Mouse (Mus musculus) embryonic stem cell, embryonic (primary cell): ENCODE data around the gene Mbl1.

Experiments
- CTCF ChIA-PET, 4 experiments: fragments of 300-600 bp in 2 of 4; fragments of 350-600 bp in 2 of 4; sonication (Branson Sonifier 250); formaldehyde crosslinking; loops; one replicate each; lab custom pipeline; 2022; ENCODE audit warnings: inconsistent platforms in 2 of 4; lab: Charles Lee
- POLR2A ChIA-PET, 4 experiments: fragments of 300-600 bp in 2 of 4; fragments of 350-600 bp in 2 of 4; sonication (Branson Sonifier 250); formaldehyde crosslinking; loops; one replicate each; lab custom pipeline; 2022; ENCODE audit warnings: antibody characterized with exemption in 4 of 4, inconsistent platforms in 1 of 4; lab: Charles Lee

Gene Mbl1

GRCm38 (mm10) chr14:41151220-41151898, at the start of gene Mbl1:
TSS of gene Mbl1 (plus strand) at chr14:41151458.
- ChIA-PET CTCF (no interaction called here), POLR2A (interaction anchor here in 1 of 4 experiments (0.8 kb wide), 1 partner anchor 480 kb away, joined by 3 read pairs; no protein-coding TSS in a partner anchor)

GRCm38 (mm10) chr14:41102269-41102668, 49.0 kb upstream of the Mbl1 start:
- POLR2A ChIA-PET = interaction anchor here in 1 of 4 experiments (1.1 kb wide), 1 partner anchor 8 kb away, joined by 3 read pairs; no protein-coding TSS in a partner anchor
- CTCF ChIA-PET = interaction anchor here in 1 of 4 experiments (2.1 kb wide), 1 partner anchor 8 kb away, joined by 8 read pairs; no protein-coding TSS in a partner anchor

GRCm38 (mm10) chr14:41104853-41105444, 46.3 kb upstream of the Mbl1 start, which contains the start of gene Mat1a:
TSS of gene Mat1a (plus strand) at chr14:41105035.
- ChIA-PET CTCF (interaction anchor here (1.0 to 1.5 kb wide), 4 partner anchors 11 to 17 kb away, joined by 3 to 6 read pairs (median 3); no protein-coding TSS in a partner anchor), POLR2A (no interaction called here)

GRCm38 (mm10) chr14:41111031-41111668, 40.1 kb upstream of the Mbl1 start:
- POLR2A ChIA-PET = no interaction called here
- CTCF ChIA-PET = interaction anchor here in 2 of 4 experiments (0.6 to 1.9 kb wide), 2 partner anchors 17 to 34 kb away, joined by 3 to 4 read pairs; no protein-coding TSS in a partner anchor

- CTCF ChIA-PET = no interaction called here
- POLR2A ChIA-PET = no interaction called here
Observed at GRCm38 (mm10) chr14:41112944-41113343, 38.3 kb upstream of the Mbl1 start.

GRCm38 (mm10) chr14:41116271-41116670, 35.0 kb upstream of the Mbl1 start:
- POLR2A ChIA-PET = no interaction called here
- CTCF ChIA-PET = no interaction called here

GRCm38 (mm10) chr14:41124683-41125082, 26.6 kb upstream of the Mbl1 start:
- POLR2A ChIA-PET = no interaction called here
- CTCF ChIA-PET = no interaction called here

GRCm38 (mm10) chr14:41127997-41128396, 23.3 kb upstream of the Mbl1 start:
- ChIA-PET CTCF (interaction anchor here in 3 of 4 experiments (0.8 to 1.4 kb wide), 5 partner anchors 9 to 57 kb away, joined by 3 to 6 read pairs (median 4); no protein-coding TSS in a partner anchor), POLR2A (no interaction called here)

GRCm38 (mm10) chr14:41131540-41131939, 19.7 kb upstream of the Mbl1 start, which contains the start of gene Sftpa1:
TSS of gene Sftpa1 (plus strand) at chr14:41131782.
- ChIA-PET POLR2A (interaction anchor here in 1 of 4 experiments (0.7 kb wide), 1 partner anchor 280 kb away, joined by 3 read pairs; no protein-coding TSS in a partner anchor), CTCF (no interaction called here)

GRCm38 (mm10) chr14:41137006-41137405, 14.3 kb upstream of the Mbl1 start:
- POLR2A ChIA-PET = no interaction called here

GRCm38 (mm10) chr14:41140686-41141085, 10.6 kb upstream of the Mbl1 start:
- CTCF ChIA-PET = no interaction called here
- POLR2A ChIA-PET = no interaction called here

More at GRCm38 (mm10) chr14:41137006-41137405, 14.3 kb upstream of the Mbl1 start:
- CTCF ChIA-PET = no interaction called here

- POLR2A ChIA-PET = no interaction called here
- CTCF ChIA-PET = no interaction called here
Observed at GRCm38 (mm10) chr14:41146035-41146434, 5.2 kb upstream of the Mbl1 start.

GRCm38 (mm10) chr14:41146922-41147321, 4.3 kb upstream of the Mbl1 start:
- POLR2A ChIA-PET = no interaction called here
- CTCF ChIA-PET = no interaction called here

- POLR2A ChIA-PET = interaction anchor here in 1 of 4 experiments (1.1 kb wide), 1 partner anchor 11 kb away, joined by 4 read pairs; no protein-coding TSS in a partner anchor
Observed at GRCm38 (mm10) chr14:41147356-41147755, 3.9 kb upstream of the Mbl1 start.

GRCm38 (mm10) chr14:41160076-41160475, 8.8 kb downstream of the Mbl1 start:
- ChIA-PET POLR2A (no interaction called here), CTCF (no interaction called here)

More at GRCm38 (mm10) chr14:41147356-41147755, 3.9 kb upstream of the Mbl1 start:
- CTCF ChIA-PET = interaction anchor here in 1 of 4 experiments (0.6 kb wide), 1 partner anchor 13 kb away, joined by 3 read pairs; no protein-coding TSS in a partner anchor

GRCm38 (mm10) chr14:41160743-41161142, 9.5 kb downstream of the Mbl1 start:
- ChIA-PET CTCF (interaction anchor here in 3 of 4 experiments (0.7 to 2.5 kb wide), 5 partner anchors 13 to 402 kb away, joined by 3 to 30 read pairs (median 3); no protein-coding TSS in a partner anchor), POLR2A (no interaction called here)

GRCm38 (mm10) chr14:41162663-41163062, 11.4 kb downstream of the Mbl1 start:
- POLR2A ChIA-PET = interaction anchor here in 2 of 4 experiments (0.7 to 0.9 kb wide), 3 partner anchors 72 to 1702 kb away, joined by 3 to 4 read pairs (median 4); no protein-coding TSS in a partner anchor

GRCm38 (mm10) chr14:41167278-41167677, 16.0 kb downstream of the Mbl1 start:
- ChIA-PET POLR2A (no interaction called here), CTCF (no interaction called here)

More at GRCm38 (mm10) chr14:41162663-41163062, 11.4 kb downstream of the Mbl1 start:
- CTCF ChIA-PET = interaction anchor here (0.6 to 2.7 kb wide), 26 partner anchors 8 to 194 kb away, joined by 3 to 30 read pairs (median 5); no protein-coding TSS in a partner anchor

GRCm38 (mm10) chr14:41168567-41168966, 17.3 kb downstream of the Mbl1 start:
- ChIA-PET CTCF (no interaction called here), POLR2A (no interaction called here)
